Mouse (Mus musculus) lung, adult 18-20 months (tissue): ENCODE data around the gene Rchy1.
"Not testable (repeated sequence)": the region's sequence is repeated elsewhere in the genome, so short reads cannot be mapped to it uniquely, and the experiment has no call there.

Experiments used
- DNase-seq, 2 experiments: peaks; one replicate each; pipeline ENCODE4 v3.0.0; 2022; ENCODE audit warnings: mixed read lengths in 2 of 2

Rchy1 gene

DNA sequence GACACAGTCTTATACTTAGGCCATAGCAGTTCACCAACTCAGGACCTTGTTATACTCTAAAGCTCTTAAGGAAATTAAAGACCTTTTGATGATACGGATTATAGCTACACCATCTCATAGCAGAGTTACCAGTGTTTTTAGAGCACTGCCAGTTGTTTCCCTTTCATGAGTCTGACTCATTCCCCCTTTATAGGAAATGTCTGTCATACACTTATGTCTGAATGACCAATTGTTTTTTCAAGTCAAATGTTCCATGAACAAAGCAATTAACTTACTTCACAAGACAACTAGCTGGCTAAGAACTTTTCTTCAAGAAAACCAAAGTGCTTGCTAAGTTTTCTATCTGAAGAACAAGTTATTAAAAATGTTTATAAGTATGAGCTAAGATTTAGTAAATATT is 2.9 kb downstream of the Rchy1 start:
- no peak for DNase-seq

GRCm38 (mm10) chr5:91959096-91959495 is 3.8 kb downstream of the Rchy1 start:
- DNase-seq, result no peak

- no peak for DNase-seq
These were observed 5.7 kb downstream of the Rchy1 start for GRCm38 (mm10) chr5:91956991-91957760.

- no peak for DNase-seq
These were observed 11.5 kb downstream of the Rchy1 start for GRCm38 (mm10) chr5:91951404-91951803.

DNA sequence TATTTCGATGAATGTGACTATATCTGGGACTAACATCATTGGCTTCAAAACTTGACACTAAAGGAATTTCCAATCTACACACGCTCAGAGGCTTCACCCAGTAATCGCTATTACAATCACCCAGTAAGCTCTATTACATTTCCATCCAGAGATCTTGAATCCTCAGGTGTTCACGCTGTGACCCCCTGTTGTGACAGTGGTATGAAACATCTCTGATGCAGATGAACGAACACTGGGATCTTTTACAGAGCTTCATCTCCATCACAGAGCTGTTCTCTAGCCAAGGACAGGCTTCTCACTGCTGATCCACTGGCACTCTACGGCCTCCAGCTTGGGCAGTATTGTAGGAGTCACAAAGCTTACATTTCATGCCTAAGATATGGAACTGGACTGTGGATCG is 13.4 kb downstream of the Rchy1 start:
- no peak for DNase-seq

DNA sequence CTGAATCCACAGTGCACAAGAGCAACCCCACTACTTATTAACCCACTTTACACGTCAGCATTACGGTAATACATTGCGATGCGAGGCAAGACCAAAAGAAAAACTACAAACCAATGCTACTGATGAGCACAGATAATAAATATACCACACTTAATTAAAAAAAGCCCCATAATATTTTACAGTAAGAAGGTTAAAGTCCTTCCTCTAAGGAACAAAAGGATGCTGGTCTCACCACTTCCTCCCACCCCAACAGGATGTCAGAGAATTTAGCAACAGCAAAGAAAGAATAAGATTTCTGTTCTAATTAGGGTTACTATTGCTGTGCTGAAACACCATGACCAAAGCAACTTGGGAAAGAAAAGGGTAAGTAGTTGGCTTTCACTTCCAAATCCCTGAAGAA is 15.9 kb downstream of the Rchy1 start:
- DNase-seq, result no peak

GRCm38 (mm10) chr5:91945609-91946008 is 17.3 kb downstream of the Rchy1 start:
- not testable (repeated sequence) for DNase-seq

DNA sequence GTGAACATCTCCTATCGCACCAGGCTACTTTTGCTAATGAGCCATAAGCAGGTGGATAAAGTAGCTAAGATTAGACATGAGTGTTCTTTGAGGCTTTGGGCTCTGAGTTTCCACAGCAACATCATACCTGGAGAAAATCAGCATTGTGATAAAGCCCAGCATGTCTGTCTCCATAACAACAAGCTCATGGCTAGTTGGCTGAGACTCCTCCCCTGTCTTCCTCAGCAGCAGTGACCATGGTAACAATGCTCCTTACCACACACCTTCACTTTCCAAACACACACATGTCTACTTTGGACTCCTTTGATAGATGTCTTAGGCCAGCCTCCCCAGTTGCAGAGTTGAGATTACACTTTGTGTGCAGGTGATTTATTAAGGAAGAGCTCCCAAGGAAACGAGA is 49.6 kb downstream of the Rchy1 start:
- no peak for DNase-seq

GRCm38 (mm10) chr5:91911384-91912106 is 51.3 kb downstream of the Rchy1 start:
- no peak for DNase-seq

DNA sequence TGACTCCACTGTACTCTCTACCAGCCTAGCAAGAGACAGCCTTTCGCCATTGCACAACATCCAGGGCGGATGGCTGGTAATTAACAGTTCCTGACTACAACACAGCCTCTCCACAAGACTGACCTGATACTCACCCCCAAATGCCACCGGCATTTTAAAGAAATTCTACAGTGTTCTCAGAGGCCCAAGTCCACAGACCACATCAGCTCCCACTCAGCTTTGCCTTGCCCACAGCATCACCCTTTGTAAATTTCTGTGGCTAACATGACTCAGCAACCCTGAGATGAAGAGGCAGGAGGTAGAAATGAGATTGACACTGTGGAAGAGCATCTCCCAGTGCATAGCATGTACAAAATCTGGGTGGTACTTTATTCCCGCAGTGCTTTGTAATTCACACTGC is 52.3 kb downstream of the Rchy1 start:
- no peak for DNase-seq

GRCm38 (mm10) chr5:91909010-91909620 is 53.8 kb downstream of the Rchy1 start:
- no peak for DNase-seq
